Mouse (Mus musculus): ENCODE results near the gene Cdkn1a.
"Not testable (repeated sequence)": the region's sequence is repeated elsewhere in the genome, so short reads cannot be mapped to it uniquely, and the experiment has no call there.

The Cdkn1a gene

DNA sequence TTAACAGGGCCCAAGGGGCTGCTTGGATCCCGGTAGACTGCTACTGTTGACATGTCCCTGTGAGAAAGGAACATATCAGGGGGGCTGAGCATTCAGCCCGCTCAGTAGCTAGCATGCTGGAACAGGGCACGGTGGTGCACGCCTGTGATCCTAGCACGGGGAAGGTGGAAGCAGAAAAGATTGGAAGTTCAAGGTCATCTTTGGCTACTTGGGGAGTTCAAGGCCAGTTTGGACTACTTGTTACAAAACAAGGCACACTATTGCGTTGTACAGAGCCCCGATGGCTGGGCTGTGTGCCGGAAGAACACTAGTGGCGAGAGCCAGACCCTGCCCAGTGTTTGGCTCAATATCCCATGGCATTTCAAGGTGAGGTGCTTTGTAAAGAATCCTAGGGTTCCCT, 29.8 kb upstream of the Cdkn1a start:
- DNase-seq, result no peak

GRCm38 (mm10) chr17:29062119-29063035, 28.4 kb upstream of the Cdkn1a start:
- DNase-seq, result no peak

DNA sequence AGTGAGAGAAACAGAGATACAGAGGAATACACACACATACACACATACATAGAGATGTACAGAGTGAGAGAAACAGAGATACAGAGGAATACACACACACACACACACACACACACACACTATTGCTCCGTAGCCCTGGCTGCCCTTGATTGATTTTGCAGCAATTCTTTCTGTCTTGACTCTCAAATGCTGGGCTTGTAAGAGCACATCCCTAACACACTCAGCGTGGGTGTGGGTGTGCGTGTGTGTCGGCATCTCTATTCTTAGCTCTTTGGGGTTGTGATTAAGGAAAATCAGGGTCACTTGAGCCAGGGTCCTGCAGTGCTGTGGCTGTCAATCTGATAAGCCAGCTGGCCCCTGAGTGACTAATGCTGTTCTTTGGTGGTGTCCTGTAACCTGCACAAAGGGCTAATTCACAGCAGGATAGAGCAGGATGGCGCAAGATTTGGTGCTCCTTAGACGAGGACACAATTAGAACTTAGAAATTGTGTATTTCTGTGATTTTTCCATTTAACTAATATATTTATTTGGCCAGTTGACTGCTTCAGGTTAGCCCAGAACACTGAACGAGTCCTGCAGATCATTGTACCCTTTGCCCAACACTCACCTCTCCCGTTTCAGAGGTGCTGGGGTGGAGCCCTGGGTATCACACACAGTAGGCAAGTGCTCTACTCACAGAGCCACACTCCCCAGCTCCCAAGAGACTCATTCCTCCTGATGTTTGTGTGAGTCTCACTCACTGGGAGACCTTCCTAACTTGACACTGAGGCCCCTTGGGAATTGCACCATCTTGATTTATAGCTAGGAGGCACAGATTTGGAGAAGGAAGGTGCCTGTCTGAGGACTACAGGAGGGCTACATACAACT, 27.4 kb upstream of the Cdkn1a start:
- no peak for DNase-seq

- DNase-seq, result no peak
These were observed 26.8 kb upstream of the Cdkn1a start for GRCm38 (mm10) chr17:29063988-29064285.

GRCm38 (mm10) chr17:29065245-29065940, 25.4 kb upstream of the Cdkn1a start:
- DNase-seq, result no peak

DNA sequence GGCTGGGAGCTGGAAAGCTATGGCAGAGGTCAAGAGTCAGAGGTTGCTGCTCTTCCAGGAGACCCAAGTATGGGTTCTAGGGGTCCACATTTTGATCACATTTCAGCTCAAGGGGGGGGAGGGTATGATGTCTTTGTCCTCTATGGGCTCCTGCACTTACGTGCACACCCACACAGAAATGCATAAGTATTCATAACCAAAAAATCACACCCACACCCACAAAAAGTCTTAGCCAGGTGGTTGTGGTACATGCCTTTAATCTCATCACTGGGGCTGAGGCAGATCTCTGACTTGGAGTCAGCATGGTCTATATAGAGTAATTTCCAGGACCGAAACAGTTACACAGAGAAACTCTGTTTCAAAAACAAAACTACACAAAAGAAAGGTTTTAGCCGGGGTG, 24.8 kb upstream of the Cdkn1a start:
- DNase-seq, result no peak

GRCm38 (mm10) chr17:29067416-29067815, 23.4 kb upstream of the Cdkn1a start:
- not testable (repeated sequence) for DNase-seq

DNA sequence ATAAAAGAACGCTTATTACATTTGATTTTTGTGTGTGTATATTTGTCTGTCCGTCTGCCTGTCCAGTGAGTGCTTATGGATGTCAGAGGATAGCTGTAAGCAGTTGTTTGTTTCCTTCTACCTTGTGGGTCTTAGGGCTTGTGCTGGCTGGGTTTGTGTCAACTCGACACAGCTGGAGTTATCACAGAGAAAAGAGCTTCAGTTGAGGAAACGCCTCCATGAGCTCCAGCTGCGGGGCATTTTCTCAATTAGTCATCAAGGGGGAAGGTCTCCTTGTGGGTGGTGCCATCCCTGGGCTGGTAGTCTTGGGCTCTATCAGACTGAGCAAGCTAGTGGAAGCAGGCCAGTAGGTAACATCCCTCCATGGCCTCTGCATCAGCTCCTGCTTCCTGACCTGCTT, 22.9 kb upstream of the Cdkn1a start:
- DNase-seq, result no peak

GRCm38 (mm10) chr17:29069063-29069462, 21.7 kb upstream of the Cdkn1a start:
- DNase-seq, result no peak

DNA sequence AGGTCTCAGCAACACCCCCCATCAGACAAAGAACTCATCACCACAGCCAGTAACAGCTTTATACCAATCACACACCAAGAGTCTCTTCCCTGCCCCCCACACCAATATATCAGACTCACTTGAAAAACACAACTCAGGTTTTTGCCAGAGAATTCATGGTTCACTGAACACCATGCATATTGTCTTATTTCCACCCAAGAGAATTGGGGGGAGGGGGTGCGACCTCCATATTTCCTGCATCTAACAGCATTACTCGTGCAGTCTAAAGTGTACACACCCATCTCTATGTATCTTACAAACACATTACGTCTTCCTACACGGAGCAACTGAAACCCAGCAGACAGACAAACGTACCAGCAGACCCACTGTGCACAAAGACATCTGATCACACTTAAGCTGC, 19.0 kb upstream of the Cdkn1a start:
- no peak for DNase-seq

DNA sequence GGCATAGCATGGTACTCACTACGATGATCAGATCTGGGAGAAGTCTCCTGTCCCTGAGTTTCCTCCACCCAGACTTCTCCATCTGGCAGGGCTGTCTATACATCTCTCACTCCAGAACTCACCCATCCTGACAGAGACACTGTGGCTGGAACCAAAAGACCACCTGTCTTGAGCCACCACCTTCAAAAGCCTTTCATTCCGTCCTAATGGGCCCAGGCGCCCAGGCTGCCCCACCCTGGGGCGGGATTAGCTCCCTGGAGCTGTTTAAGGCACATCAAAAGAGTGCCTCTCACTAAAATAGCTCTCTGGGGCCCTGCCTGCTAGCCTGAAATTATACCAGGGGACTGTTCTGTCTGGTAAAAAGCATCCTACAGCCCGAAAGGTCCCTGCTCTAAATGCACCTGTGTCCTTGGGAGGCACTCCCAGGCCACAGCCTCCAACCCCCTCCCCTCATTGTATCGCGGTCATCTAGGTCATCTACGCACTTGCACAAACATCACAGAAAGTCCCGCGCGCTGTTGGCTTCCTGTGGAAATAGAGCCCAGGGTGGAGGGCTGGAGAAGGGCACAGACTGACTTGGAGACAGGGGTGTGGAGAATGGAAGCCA, 18.0 kb upstream of the Cdkn1a start:
- DNase-seq, result no peak

DNA sequence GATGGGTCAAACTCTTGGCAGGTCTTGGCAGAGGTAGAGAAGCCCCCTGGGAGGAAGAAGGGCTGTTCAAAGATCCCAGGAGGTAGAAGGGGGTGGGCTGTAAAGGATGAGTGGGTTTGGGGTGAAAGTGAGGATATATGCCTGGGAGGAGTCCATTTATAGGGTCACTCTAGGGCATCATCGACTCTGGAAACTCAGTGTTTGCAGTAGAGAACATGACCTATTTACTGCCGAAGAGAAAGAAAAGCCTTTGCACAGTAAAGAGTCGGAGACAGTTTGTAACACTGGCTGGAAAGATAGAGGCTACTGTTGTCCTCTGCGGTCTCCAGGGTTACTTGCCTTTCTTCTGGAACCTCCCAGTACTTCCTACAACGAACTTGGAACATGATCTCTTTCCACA, 17.5 kb upstream of the Cdkn1a start:
- DNase-seq, result no peak

DNA sequence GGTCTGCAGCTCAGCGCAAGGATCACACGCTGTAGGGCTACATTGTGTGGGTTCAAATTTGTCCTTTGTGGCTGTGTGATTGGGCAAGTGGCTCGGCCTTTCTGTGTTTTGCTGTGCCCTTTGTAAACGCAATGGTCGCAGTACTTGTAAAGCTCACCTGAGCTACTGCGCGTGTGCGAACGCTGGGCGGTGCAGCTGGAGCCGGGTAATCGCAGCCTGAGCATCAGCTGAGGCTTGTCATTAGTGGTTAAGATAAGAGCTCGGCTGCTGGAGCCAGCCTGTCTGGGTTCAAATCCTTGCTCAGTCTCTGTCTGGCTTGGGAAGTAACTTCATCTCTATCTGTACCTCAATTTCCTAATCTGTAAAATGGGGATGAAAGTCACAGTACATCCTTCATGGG, 16.7 kb upstream of the Cdkn1a start:
- no peak for DNase-seq

- DNase-seq, result no peak
These were observed 14.5 kb upstream of the Cdkn1a start for GRCm38 (mm10) chr17:29076235-29076634.

GRCm38 (mm10) chr17:29077786-29078509, 12.8 kb upstream of the Cdkn1a start:
- peak; percentile 48 for DNase-seq

DNA sequence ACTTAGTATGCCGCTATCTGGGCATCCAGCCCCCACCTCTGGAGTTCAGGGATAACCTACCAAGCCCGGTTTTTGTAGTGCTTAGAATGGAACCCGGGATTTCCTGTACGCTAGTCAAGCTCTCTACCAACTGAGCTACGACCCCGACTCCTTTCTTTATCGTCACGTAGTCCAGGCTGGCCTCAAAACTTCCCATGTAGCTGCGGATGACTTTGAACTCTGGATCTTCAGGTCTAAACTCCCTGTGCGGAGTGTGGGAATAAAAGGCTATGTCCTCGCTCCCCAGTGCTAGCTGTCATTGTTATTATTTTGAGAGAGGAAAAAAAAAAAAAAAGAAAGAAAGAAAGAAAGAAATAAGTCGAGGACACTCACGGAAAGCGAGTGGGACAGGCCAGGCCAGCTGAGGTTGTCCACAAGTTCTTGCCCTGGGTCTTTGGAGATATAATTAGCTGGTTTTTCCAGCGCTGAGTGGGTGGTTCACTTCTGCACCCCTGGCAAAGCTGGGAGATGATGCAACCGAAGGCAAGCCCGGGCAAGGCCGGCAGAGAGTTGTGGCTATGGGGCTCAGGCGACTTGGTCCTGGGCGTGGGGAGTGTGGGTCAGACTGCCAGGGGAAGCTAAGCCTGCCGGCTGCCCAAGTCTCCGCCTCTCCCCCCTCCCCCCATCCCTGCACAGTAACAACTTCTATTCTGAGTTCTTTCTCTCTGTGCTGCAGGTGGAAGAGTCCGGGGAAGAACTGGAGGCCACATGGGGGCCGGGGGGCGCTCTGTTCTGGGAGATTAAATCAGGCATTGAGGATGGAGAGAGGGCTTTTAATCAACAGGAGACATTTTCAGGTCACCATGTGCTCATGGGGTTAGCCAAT, 12.0 kb upstream of the Cdkn1a start:
- peak; percentile 51 for DNase-seq

GRCm38 (mm10) chr17:29080758-29081617, 9.8 kb upstream of the Cdkn1a start:
- no peak for DNase-seq

- peak; percentile 29 for DNase-seq
These were observed 9.0 kb upstream of the Cdkn1a start for GRCm38 (mm10) chr17:29081618-29082381.

- DNase-seq, result no peak
These were observed 7.2 kb upstream of the Cdkn1a start for GRCm38 (mm10) chr17:29083586-29083985.
